Mouse (Mus musculus): ENCODE measurements around the gene Adam19.

GRCm38 (mm10) chr11:46060651-46061020, 4.8 kb downstream of the Adam19 start:
- TF ChIP-seq CTCF (conservative IDR thresholded peaks at IDR 0.05; ENCODE audit: insufficient read depth, insufficient read length, low read depth, low read length) (no peak), POLR2A (IDR thresholded peaks at IDR 0.05; ENCODE audit: low read depth, low read length) (no peak)
